Mouse (Mus musculus): ENCODE measurements at regions not wholly inside any gene's neighbourhood (a gene's known extent, or its start where the extent isn't known, plus 50 kb on each side); places are given as distances from the start of the nearest gene placed in this dataset.

DNA sequence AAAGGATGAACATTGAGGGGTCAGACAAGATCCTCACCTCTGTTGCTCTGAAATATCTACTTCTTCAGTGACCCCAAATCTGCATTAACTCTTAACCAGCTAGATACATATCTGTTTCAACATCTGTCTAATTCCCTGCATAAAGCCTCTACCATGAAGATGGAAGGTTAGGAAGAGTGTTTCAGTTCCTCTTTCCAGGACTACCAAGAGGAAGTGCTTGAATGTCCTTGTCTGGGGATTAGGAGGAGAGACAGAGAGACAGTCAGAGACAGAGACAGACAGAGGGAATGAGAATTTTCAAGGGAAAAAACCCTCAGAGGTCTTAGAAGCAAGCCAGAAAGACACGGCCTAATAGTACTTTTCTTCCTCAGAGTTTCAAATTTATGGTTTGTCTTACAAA is 70.8 kb upstream of the Maf start:
- Histone ChIP-seq H3K4me3 (replicated peaks) (no peak overlapping the region), H3K4me2 (no peak overlapping the region), H3K36me3 (no peaks in the 10 kb centered on the region), H3K9me3 (no peaks in the 10 kb centered on the region), H3K9ac (no peak overlapping the region), H3K27me3 (replicated peaks) (no peaks in the 10 kb centered on the region), H3K27ac (no peak overlapping the region), H3K4me1 (no peaks in the 10 kb centered on the region)
- ATAC-seq (ENCODE audit: insufficient read depth, low FRiP score, low read depth), result no peak
- 75% methylated on average over 1 of the region's 1 CpGs for WGBS

DNA sequence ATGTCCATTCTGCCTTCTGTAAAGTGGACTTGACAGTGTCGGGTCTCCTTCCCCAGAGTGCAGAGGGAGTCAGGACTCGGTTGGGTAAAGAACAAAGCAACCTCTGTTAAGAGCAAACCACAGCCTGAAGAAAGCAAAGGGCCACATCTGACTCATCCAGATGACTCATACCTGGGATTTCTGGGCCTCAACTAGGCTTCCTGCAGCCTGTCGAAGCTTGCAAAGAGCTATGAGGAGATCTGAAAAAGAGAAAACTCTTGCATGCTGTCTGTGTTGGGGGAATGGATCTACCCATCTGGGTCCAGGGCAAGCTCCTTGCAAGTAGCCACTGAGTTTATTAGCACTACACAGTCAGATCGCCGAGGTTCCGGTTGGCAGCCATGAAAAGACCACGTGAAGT is 63.5 kb upstream of the Maf start:
- ATAC-seq (ENCODE audit: insufficient read depth, low FRiP score, low read depth), result no peak

GRCm38 (mm10) chr8:115768631-115769030 is 61.0 kb upstream of the Maf start:
- Histone ChIP-seq H3K36me3 (no peaks in the 10 kb centered on the region), H3K27ac (no peak overlapping the region), H3K4me1 (peaks cover 10% of the 10 kb centered on the region), H3K4me2 (no peak overlapping the region), H3K27me3 (replicated peaks) (no peaks in the 10 kb centered on the region), H3K9me3 (no peaks in the 10 kb centered on the region), H3K4me3 (replicated peaks) (no peak overlapping the region), H3K9ac (no peak overlapping the region)
- ATAC-seq (ENCODE audit: insufficient read depth, low FRiP score, low read depth), result no peak
- 90% methylated on average over 4 of the region's 4 CpGs for WGBS

More for the DNA sequence above, 63.5 kb upstream of the Maf start:
- H3K4me3 ChIP-seq (replicated peaks), result no peak overlapping the region
- H3K27me3 ChIP-seq (replicated peaks), result no peaks in the 10 kb centered on the region
- no peaks in the 10 kb centered on the region for H3K9me3 ChIP-seq
- no peak overlapping the region for H3K9ac ChIP-seq
- H3K4me1 ChIP-seq, result peaks cover 7% of the 10 kb centered on the region
- H3K4me2 ChIP-seq, result no peak overlapping the region
- WGBS, result 73% methylated on average over 7 of the region's 7 CpGs
- H3K27ac ChIP-seq, result peak overlapping the region; percentile 48; the same call in 1 of the 2 replicates
- H3K36me3 ChIP-seq, result no peaks in the 10 kb centered on the region

- H3K27ac ChIP-seq, result peak overlapping the region; percentile 33; the same call in 1 of the 2 replicates
- no peak overlapping the region for H3K4me3 ChIP-seq (replicated peaks)
- H3K4me1 ChIP-seq, result peaks cover 10% of the 10 kb centered on the region
- H3K36me3 ChIP-seq, result no peaks in the 10 kb centered on the region
- H3K9ac ChIP-seq, result no peak overlapping the region
- 10% methylated on average over 9 of the region's 9 CpGs for WGBS
- H3K27me3 ChIP-seq (replicated peaks), result no peaks in the 10 kb centered on the region
- no peaks in the 10 kb centered on the region for H3K9me3 ChIP-seq
- peak; percentile 81 for ATAC-seq (ENCODE audit: insufficient read depth, low FRiP score, low read depth)
- H3K4me2 ChIP-seq, result no peak overlapping the region
These were observed 58.8 kb upstream of the Maf start for GRCm38 (mm10) chr8:115766218-115766898.

GRCm38 (mm10) chr8:115764551-115764950 is 57.0 kb upstream of the Maf start:
- WGBS, result 72% methylated on average over 4 of the region's 4 CpGs
- Histone ChIP-seq H3K9me3 (no peaks in the 10 kb centered on the region), H3K36me3 (no peaks in the 10 kb centered on the region), H3K9ac (no peak overlapping the region), H3K27ac (no peak overlapping the region), H3K4me3 (replicated peaks) (no peak overlapping the region), H3K27me3 (replicated peaks) (no peaks in the 10 kb centered on the region), H3K4me1 (peaks cover 10% of the 10 kb centered on the region), H3K4me2 (no peak overlapping the region)
- no peak for ATAC-seq (ENCODE audit: insufficient read depth, low FRiP score, low read depth)

- H3K27me3 ChIP-seq (replicated peaks), result no peaks in the 10 kb centered on the region
- no peak overlapping the region for H3K27ac ChIP-seq
- no peaks in the 10 kb centered on the region for H3K9me3 ChIP-seq
- 50% methylated on average over 1 of the region's 1 CpGs for WGBS
- ATAC-seq (ENCODE audit: insufficient read depth, low FRiP score, low read depth), result no peak
- H3K9ac ChIP-seq, result no peak overlapping the region
- H3K4me3 ChIP-seq (replicated peaks), result no peak overlapping the region
- H3K4me2 ChIP-seq, result no peak overlapping the region
- H3K4me1 ChIP-seq, result no peaks in the 10 kb centered on the region
- H3K36me3 ChIP-seq, result no peaks in the 10 kb centered on the region
These were observed 50.4 kb upstream of the Maf start for GRCm38 (mm10) chr8:115758011-115758410.

All from stomach, embryonic 15.5 days (tissue).